Mouse (Mus musculus): ENCODE results near the gene Slc39a13. TPM values are rescaled to one million over a fixed set of nuclear protein-coding genes. Genes with fewer than 3 reads are reported as not detected.

Slc39a13 gene
- 16.9 and 17.8 TPM in 2 replicates for polyA plus RNA-seq (2012; rRNA removed)

DNA sequence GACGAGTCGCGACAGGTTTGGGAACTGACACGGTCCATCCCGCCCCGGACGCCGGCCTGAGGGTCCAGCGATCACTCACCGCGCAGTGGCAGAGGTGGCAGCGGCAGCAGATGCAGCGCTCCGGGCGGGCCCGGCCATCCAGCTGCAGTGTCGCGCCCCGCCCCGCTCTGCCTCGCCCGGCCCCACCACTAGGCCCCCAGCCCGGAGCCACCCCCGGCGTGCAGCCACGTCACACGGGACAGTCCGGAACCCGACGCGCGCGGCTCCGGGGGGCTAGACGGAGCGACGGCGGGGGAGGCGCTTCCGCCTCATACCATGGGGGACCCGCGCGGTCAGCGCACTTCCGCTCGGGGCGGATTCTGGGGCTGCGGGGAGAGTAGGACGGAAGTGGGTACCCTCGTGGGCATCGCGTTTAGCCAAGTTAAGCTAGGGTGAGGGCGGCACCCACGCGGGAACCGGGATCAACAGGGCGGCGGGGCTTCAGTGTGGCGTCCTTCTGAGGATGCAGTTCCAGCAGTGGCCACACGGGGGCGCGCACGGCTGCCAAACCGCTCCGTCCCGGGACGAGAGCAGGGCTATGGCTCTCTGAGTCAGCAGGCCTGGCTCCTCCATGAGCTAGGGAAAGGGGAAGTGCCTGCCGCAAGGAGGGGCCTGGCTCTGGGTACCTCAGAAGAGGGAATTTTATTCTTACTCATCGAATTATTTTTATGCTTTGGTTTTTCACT, at the start of gene Slc39a13:
Gene Slc39a13 (minus strand): TSS at position 342 of the 725 bp plus-strand sequence.
- Histone ChIP-seq H3K4me3 (ENCODE audit: low read depth, low read length) (peak within 1 kb of the TSS; percentile 78), H3K27ac (ENCODE audit: insufficient read depth, low read depth, low read length) (peak within 1 kb of the TSS; percentile 63), H3K4me1 (ENCODE audit: control insufficient read depth, insufficient read depth, insufficient read length, low read length) (peaks cover 8% of the 10 kb centered on the region; the same call in 1 of the 2 replicates), H3K36me3 (ENCODE audit: control insufficient read depth, insufficient read depth, low read length) (no peaks in the 10 kb centered on the region), H3K27me3 (ENCODE audit: control insufficient read depth, insufficient read depth, low read length) (no peaks in the 10 kb centered on the region)
- WGBS, result under 1% methylated on average over 69 of the region's 69 CpGs
- peak; percentile 29; the same call in 1 of the 2 replicates for TF ChIP-seq POLR2A (IDR thresholded peaks at IDR 0.05; ENCODE audit: low read depth, low read length)
- TF ChIP-seq CTCF (IDR thresholded peaks at IDR 0.05; ENCODE audit: extremely low read depth, insufficient read length, insufficient replicate concordance, low read depth, low read length), result peak; percentile 99

DNA sequence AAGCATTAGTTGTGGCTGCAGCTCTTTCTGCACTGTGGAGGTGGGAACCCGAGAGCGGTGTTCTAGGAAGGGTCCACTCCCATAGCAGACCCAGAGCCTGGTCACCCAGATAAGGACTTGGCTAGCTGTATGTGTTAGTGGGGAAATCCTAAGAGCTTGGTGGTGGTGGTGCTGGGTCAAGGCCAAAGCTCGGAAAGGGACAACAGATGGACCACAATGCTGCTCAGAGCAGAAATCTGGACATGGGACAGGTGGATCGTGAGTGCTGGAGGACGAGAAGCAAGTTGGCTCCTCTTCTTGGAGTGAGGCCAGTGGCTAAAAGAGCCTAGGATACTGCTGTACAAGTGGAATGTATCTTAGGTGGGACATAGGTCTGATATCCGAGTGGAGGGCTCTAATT, 49.3 kb upstream of the Slc39a13 start:
- no peak for TF ChIP-seq CTCF (IDR thresholded peaks at IDR 0.05; ENCODE audit: extremely low read depth, insufficient read length, insufficient replicate concordance, low read depth, low read length)
- no peak for TF ChIP-seq POLR2A (IDR thresholded peaks at IDR 0.05; ENCODE audit: low read depth, low read length)
- WGBS, result 74% methylated on average over 6 of the region's 6 CpGs
- H3K27ac ChIP-seq (ENCODE audit: insufficient read depth, low read depth, low read length), result no peak overlapping the region
- H3K36me3 ChIP-seq (ENCODE audit: control insufficient read depth, insufficient read depth, low read length), result no peaks in the 10 kb centered on the region
- no peak overlapping the region for H3K4me3 ChIP-seq (ENCODE audit: low read depth, low read length)
- H3K27me3 ChIP-seq (ENCODE audit: control insufficient read depth, insufficient read depth, low read length), result no peaks in the 10 kb centered on the region
- no peaks in the 10 kb centered on the region for H3K4me1 ChIP-seq (ENCODE audit: control insufficient read depth, insufficient read depth, insufficient read length, low read length)

DNA sequence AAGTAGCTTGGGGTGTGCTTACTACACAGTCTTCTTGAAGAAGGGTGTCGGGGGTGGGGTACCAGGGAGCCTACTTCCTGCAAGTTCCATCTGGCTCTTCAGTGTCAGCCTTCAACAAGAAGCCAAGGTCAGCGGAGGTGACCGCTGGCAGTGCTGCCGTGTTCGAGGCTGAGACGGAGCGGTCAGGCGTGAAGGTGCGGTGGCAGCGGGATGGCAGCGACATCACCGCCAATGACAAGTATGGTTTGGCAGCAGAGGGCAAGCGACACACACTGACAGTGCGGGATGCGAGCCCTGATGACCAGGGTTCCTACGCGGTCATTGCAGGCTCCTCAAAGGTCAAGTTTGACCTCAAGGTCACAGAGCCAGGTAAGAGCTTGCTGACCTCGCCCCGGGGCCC, 48.8 kb upstream of the Slc39a13 start:
- WGBS, result 90% methylated on average over 19 of the region's 19 CpGs
- H3K36me3 ChIP-seq (ENCODE audit: control insufficient read depth, insufficient read depth, low read length), result no peaks in the 10 kb centered on the region
- no peak overlapping the region for H3K27ac ChIP-seq (ENCODE audit: insufficient read depth, low read depth, low read length)
- no peaks in the 10 kb centered on the region for H3K4me1 ChIP-seq (ENCODE audit: control insufficient read depth, insufficient read depth, insufficient read length, low read length)
- no peak for TF ChIP-seq POLR2A (IDR thresholded peaks at IDR 0.05; ENCODE audit: low read depth, low read length)
- H3K4me3 ChIP-seq (ENCODE audit: low read depth, low read length), result no peak overlapping the region
- H3K27me3 ChIP-seq (ENCODE audit: control insufficient read depth, insufficient read depth, low read length), result no peaks in the 10 kb centered on the region

DNA sequence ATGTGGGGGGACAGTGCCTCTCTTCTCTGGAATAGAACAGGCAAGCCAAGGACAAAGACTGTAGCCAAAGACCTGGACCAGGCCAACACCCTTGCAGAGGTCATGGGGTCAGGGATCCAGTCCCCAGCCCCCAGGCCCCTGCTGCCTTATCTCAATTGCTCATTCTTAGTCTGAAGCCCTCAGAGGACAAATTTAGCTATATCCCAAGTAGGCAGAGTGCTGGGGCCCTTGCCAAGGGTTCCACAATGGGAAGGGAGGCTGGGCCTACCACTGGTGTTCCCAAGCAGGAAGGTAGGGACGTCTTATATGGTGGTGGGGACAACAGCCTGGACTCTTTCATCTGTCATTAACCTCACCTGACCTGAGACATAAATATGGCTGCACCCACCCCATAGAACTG, 48.4 kb upstream of the Slc39a13 start:
- Histone ChIP-seq H3K27me3 (ENCODE audit: control insufficient read depth, insufficient read depth, low read length) (no peaks in the 10 kb centered on the region), H3K36me3 (ENCODE audit: control insufficient read depth, insufficient read depth, low read length) (no peaks in the 10 kb centered on the region), H3K4me3 (ENCODE audit: low read depth, low read length) (no peak overlapping the region), H3K27ac (ENCODE audit: insufficient read depth, low read depth, low read length) (no peak overlapping the region), H3K4me1 (ENCODE audit: control insufficient read depth, insufficient read depth, insufficient read length, low read length) (no peaks in the 10 kb centered on the region)
- TF ChIP-seq CTCF (IDR thresholded peaks at IDR 0.05; ENCODE audit: extremely low read depth, insufficient read length, insufficient replicate concordance, low read depth, low read length) (no peak), POLR2A (IDR thresholded peaks at IDR 0.05; ENCODE audit: low read depth, low read length) (no peak)
- 58% methylated on average over 1 of the region's 1 CpGs for WGBS

DNA sequence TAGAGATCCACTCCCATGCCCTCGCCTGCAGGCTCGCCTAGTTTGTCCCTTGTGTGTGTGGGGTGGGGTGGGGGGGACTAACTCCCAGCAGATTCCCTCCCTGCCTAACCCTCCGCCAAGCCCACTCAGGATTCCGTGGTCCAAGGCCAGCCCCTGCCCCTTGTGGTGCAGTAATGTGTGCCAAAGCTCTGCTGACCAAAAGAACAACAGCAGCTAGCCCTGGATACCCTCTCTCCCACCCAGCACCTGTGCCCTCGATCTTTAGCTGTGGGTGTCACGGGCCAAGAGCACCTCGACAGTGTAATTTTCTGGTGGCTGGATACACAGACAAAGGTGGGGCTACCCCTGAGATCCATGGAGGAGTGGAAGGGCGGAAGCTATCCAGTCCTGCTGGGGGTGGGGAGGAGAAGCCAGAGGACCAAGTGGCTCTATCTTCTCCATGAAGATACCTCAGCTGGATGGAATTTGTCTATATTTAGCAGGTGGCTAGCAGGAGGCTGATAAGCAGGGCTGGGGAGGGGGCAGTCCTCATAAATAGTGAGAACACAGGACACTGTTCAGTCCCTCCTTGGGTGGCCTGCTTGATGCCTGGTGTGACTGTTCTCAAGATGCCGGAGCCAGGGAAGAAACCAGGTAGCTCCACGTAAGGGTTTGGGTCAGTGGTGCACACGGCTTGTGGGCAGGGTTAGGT, 47.5 kb upstream of the Slc39a13 start, which contains the start of gene Mybpc3:
Gene Mybpc3 (plus strand): TSS at position 560 of the 691 bp plus-strand sequence.
- Histone ChIP-seq H3K27me3 (ENCODE audit: control insufficient read depth, insufficient read depth, low read length) (no peaks in the 10 kb centered on the region), H3K27ac (ENCODE audit: insufficient read depth, low read depth, low read length) (no peak within 1 kb of the TSS), H3K4me1 (ENCODE audit: control insufficient read depth, insufficient read depth, insufficient read length, low read length) (no peaks in the 10 kb centered on the region), H3K36me3 (ENCODE audit: control insufficient read depth, insufficient read depth, low read length) (no peaks in the 10 kb centered on the region), H3K4me3 (ENCODE audit: low read depth, low read length) (no peak within 1 kb of the TSS)
- TF ChIP-seq CTCF (IDR thresholded peaks at IDR 0.05; ENCODE audit: extremely low read depth, insufficient read length, insufficient replicate concordance, low read depth, low read length), result no peak
- TF ChIP-seq POLR2A (IDR thresholded peaks at IDR 0.05; ENCODE audit: low read depth, low read length), result no peak
- WGBS, result 65% methylated on average over 11 of the region's 11 CpGs

DNA sequence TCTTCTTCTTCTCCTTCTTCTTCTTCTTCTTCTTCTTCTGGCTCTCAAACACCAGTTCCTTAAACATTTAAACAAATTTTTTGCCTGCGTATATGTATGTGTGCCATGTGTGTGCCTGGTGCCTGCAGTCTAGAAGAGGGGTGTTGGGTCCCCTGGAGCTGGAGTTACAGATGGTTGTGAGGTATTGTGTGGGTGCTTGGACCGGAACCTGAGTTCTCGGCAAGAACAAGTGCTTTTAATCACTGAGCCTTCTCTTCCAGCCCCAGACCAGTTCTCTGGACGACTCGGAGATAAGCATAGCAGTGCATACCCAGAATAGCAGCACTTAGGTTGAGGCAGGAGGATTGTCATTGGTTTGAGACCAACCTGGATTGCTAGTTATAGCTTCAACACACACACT, 46.6 kb upstream of the Slc39a13 start:
- H3K4me3 ChIP-seq (ENCODE audit: low read depth, low read length), result no peak overlapping the region
- no peaks in the 10 kb centered on the region for H3K27me3 ChIP-seq (ENCODE audit: control insufficient read depth, insufficient read depth, low read length)
- no peak for TF ChIP-seq POLR2A (IDR thresholded peaks at IDR 0.05; ENCODE audit: low read depth, low read length)
- no peak for TF ChIP-seq CTCF (IDR thresholded peaks at IDR 0.05; ENCODE audit: extremely low read depth, insufficient read length, insufficient replicate concordance, low read depth, low read length)
- WGBS, result 77% methylated on average over 5 of the region's 5 CpGs
- H3K4me1 ChIP-seq (ENCODE audit: control insufficient read depth, insufficient read depth, insufficient read length, low read length), result no peaks in the 10 kb centered on the region
- no peaks in the 10 kb centered on the region for H3K36me3 ChIP-seq (ENCODE audit: control insufficient read depth, insufficient read depth, low read length)
- no peak overlapping the region for H3K27ac ChIP-seq (ENCODE audit: insufficient read depth, low read depth, low read length)

DNA sequence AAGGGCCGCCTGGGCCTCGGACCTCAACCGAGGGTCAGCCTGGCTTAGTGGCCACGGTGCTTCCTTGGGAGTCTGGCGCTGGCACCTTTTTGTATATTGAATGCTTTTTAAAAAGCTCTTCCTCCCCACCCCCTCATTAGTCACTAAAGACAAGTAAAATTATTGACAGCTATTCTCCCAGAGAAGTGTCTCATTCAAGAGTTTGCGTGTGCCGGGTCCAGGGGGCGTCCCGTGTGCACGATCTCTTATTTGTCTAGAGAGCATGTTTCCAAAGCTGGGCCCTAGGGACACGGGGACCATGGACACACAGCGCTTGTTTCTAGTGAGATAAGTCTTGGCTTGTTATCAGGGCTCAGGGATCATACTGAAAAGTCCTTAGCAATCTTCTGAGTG, 45.4 kb upstream of the Slc39a13 start:
- H3K27me3 ChIP-seq (ENCODE audit: control insufficient read depth, insufficient read depth, low read length), result no peaks in the 10 kb centered on the region
- H3K4me3 ChIP-seq (ENCODE audit: low read depth, low read length), result peak overlapping the region; percentile 58

More for the DNA sequence above, 45.4 kb upstream of the Slc39a13 start:
- no peaks in the 10 kb centered on the region for H3K4me1 ChIP-seq (ENCODE audit: control insufficient read depth, insufficient read depth, insufficient read length, low read length)
- H3K36me3 ChIP-seq (ENCODE audit: control insufficient read depth, insufficient read depth, low read length), result no peaks in the 10 kb centered on the region
- H3K27ac ChIP-seq (ENCODE audit: insufficient read depth, low read depth, low read length), result no peak overlapping the region
- no peak for TF ChIP-seq CTCF (IDR thresholded peaks at IDR 0.05; ENCODE audit: extremely low read depth, insufficient read length, insufficient replicate concordance, low read depth, low read length)
- TF ChIP-seq POLR2A (IDR thresholded peaks at IDR 0.05; ENCODE audit: low read depth, low read length), result no peak
- WGBS, result 33% methylated on average over 12 of the region's 12 CpGs

Measured in small intestine, adult 2 months (tissue).